Mouse (Mus musculus) heart, embryonic 16.5 days (tissue): ENCODE measurements around the gene Tbc1d10c. TPM values are rescaled to one million over a fixed set of nuclear protein-coding genes. Genes with fewer than 3 reads are reported as not detected.

Experiments used
- ATAC-seq: fragments of 200-750 bp; cut with Nextera tagmentation; replicated peaks from 2 replicates; pipeline ENCODE4 v1.8.0; 2017; ENCODE audit warnings: moderate number of reproducible peaks; ENCODE audit not compliant: insufficient read depth, low FRiP score; ENCODE audit errors: extremely low read depth
- H3K27ac ChIP-seq: fragments of 300-500 bp; sonication (generic); 2 replicates; pipeline ENCODE4 v1.5.1; 2014; ENCODE audit warnings: mild to moderate bottlenecking, low read length, control low read depth, moderate library complexity
- H3K27me3 ChIP-seq: fragments of 300-500 bp; sonication (generic); 2 replicates; pipeline ENCODE4 v1.6.1; 2014; ENCODE audit warnings: low read length, mixed read lengths; ENCODE audit not compliant: control insufficient read depth, insufficient read depth
- H3K36me3 ChIP-seq: fragments of 300-500 bp; sonication (generic); 2 replicates; pipeline ENCODE4 v1.6.1; 2014; ENCODE audit not compliant: control insufficient read depth, insufficient read depth
- H3K4me1 ChIP-seq: fragments of 300-500 bp; sonication (generic); 2 replicates; pipeline ENCODE4 v1.6.1; 2014; ENCODE audit warnings: low read length, mixed read lengths; ENCODE audit not compliant: control insufficient read depth, insufficient read depth
- H3K4me2 ChIP-seq: fragments of 300-500 bp; sonication (generic); 2 replicates; pipeline ENCODE4 v1.6.1; 2014; ENCODE audit warnings: low read depth, mild to moderate bottlenecking, control low read depth, low read length
- H3K4me3 ChIP-seq: fragments of 300-500 bp; sonication (generic); 2 replicates; pipeline ENCODE4 v1.5.1; 2014; ENCODE audit warnings: mild to moderate bottlenecking, control low read depth, low read length
- H3K9ac ChIP-seq: fragments of 300-500 bp; sonication (generic); 2 replicates; pipeline ENCODE4 v1.6.1; 2014; ENCODE audit warnings: low read length, control low read depth
- H3K9me3 ChIP-seq: fragments of 300-500 bp; sonication (generic); replicated peaks from 2 replicates; pipeline ENCODE4 v1.6.1; 2016; ENCODE audit warnings: low read length; ENCODE audit not compliant: control insufficient read depth
- WGBS: fragments of 180-500 bp; shearing (Covaris S2); extraction: QIAGEN DNeasy Blood & Tissue Kit; methylation state at CpG from one replicate; pipeline ENCODE4 v1.1.7; 2014; 5-methylcytosine and 5-hydroxymethylcytosine counted together
- polyA plus RNA-seq: library from polyadenylated mRNA; unstranded; fragments of >200 nt; fragmentation: Nextera tagmentation; extraction: Ambion mirVana; gene quantifications from 2 replicates; pipeline ENCODE4 v1.2.1, GENCODE M21; 2015

Gene Tbc1d10c
- polyA plus RNA-seq, 1 experiment from 2014 or later: 26.5 TPM

DNA sequence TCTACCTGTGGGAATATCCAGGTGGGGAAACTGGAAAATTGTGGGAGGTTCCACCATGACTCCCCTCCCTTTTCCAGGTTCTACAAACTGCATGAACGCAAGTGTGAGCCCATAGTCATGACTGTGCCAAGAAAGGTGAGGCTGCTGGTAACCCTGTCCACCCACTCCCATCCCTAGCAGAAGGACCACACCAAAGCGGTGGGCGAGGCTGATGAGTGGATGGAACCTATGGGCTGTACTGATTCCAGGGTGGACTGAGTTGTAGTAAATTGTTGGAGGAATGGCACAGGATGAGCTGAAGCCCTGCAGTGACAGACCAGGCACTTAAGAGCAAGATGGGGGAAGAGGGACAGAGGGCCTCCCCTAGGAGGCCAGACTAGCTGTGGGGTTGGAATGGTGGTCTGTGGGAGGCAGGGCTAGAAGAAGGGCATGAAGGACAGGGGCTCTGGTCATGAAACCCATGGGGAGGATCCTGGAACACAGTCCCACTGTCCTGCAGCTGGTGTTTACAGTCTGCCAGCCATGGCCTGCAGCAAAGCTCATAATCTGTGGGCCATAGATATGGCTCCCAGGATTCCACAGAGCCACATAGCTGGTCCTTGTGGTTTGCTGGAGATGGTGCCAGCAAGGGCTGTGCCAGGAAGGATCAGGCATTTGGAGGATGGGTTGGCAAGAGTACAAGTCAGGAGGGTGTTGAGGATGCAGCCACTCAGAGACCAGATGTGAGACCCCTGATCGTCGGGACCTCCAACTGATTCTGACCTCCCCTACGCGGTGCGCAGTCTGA lies 38.4 kb downstream of the Tbc1d10c start:
- no peaks in the 10 kb centered on the region for H3K27me3 ChIP-seq
- no peak overlapping the region for H3K27ac ChIP-seq
- peaks cover 12% of the 10 kb centered on the region for H3K4me1 ChIP-seq
- no peak overlapping the region for H3K9ac ChIP-seq
- no peaks in the 10 kb centered on the region for H3K9me3 ChIP-seq
- no peak overlapping the region for H3K4me3 ChIP-seq
- 87% methylated on average over 8 of the region's 8 CpGs for WGBS
- H3K4me2 ChIP-seq: no peak overlapping the region
- no peak for ATAC-seq
- H3K36me3 ChIP-seq: peaks cover 19% of the 10 kb centered on the region

DNA sequence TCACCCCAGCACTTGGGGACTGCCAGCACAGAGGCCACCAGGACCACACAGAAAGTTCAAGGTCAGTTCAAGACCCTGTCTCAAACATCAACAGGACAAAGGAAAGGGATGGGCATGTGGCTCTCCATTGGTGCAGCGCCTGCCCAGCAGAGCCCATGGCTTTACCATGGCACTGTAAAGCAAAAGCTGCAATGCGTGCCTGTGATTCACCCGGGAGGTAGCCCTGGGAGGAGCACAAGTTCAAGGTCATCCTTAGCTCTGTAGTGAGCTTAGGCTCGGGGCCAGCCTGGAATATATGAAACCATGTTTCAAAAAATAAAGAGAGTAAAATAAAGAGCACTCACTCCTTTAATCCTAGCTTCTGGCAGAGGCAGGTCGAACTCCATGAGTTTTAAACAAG lies 39.2 kb downstream of the Tbc1d10c start:
- H3K4me2 ChIP-seq: no peak overlapping the region
- peaks cover 14% of the 10 kb centered on the region for H3K36me3 ChIP-seq
- ATAC-seq: no peak
- H3K4me3 ChIP-seq: no peak overlapping the region
- no peak overlapping the region for H3K9ac ChIP-seq
- H3K27ac ChIP-seq: no peak overlapping the region
- H3K4me1 ChIP-seq: peaks cover 12% of the 10 kb centered on the region
- no peaks in the 10 kb centered on the region for H3K27me3 ChIP-seq
- 86% methylated on average over 5 of the region's 5 CpGs for WGBS
- no peaks in the 10 kb centered on the region for H3K9me3 ChIP-seq

DNA sequence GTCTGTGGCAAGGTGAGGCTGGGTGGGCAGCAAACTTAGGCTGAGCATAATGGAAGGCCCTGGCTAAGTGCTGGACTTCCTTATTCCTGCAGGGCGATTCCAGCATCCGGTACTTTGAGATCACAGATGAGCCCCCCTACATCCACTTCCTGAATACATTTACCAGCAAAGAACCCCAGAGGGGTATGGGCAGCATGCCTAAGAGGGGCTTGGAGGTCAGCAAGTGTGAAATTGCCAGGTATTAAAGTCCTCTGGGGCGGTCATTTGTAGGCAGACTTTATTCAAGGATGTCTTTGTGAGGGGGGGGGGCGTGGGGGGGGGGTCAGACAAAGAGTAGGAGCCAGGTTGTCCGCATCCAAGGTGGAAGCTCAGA lies 39.6 kb downstream of the Tbc1d10c start:
- H3K4me1 ChIP-seq: peaks cover 12% of the 10 kb centered on the region

DNA sequence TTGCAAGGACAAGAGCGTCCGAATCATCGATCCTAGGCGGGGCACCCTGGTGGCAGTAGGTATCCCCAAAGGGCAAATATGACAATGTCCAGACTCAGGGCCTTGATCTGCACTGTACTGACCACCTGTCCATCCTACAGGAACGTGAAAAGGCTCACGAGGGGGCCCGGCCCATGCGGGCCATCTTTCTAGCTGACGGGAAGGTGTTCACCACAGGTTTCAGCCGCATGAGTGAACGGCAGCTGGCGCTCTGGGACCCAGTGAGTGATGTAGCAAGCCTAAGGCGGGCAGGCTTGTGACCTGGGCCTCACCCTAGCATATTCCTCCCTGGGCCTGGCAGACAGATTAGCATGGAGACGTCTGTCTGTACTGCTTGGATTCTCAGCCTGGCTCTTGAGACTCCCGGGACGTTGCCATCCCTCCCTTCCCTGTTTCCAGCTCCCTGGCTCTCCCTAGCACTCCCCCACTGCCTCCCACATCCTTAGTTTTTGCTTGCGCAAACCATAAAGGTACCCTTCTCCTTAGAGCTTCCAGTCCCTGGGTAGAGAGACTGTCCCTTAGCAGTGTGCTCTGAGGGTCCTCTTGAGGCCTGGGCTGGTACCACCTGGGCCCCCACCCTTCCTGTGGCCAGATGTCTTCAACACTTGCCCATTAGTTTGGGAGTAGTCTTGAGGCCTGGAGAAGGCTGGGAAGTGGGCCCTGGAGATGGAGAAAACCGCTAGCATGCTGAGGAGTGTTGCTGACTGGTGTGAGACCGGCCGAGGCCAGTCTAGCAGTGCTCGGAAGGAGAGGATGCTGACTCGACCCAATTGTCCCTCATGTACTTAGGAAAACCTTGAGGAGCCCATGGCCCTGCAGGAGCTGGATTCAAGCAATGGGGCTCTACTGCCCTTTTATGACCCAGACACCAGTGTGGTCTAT lies 40.3 kb downstream of the Tbc1d10c start:
- Histone ChIP-seq H3K27ac (no peak overlapping the region), H3K9me3 (no peaks in the 10 kb centered on the region; the same call in 1 of the 2 replicates), H3K4me1 (peaks cover 12% of the 10 kb centered on the region), H3K36me3 (peaks cover 12% of the 10 kb centered on the region), H3K27me3 (no peaks in the 10 kb centered on the region), H3K4me2 (no peak overlapping the region), H3K4me3 (no peak overlapping the region), H3K9ac (no peak overlapping the region)
- no peak for ATAC-seq
- WGBS: 86% methylated on average over 22 of the region's 22 CpGs

More for the DNA sequence above, 39.6 kb downstream of the Tbc1d10c start:
- no peaks in the 10 kb centered on the region for H3K27me3 ChIP-seq
- peaks cover 12% of the 10 kb centered on the region for H3K36me3 ChIP-seq
- WGBS: 92% methylated on average over 4 of the region's 5 CpGs
- no peak overlapping the region for H3K27ac ChIP-seq
- H3K4me2 ChIP-seq: no peak overlapping the region
- ATAC-seq: no peak
- H3K9ac ChIP-seq: no peak overlapping the region
- H3K4me3 ChIP-seq: no peak overlapping the region
- H3K9me3 ChIP-seq: no peaks in the 10 kb centered on the region

DNA sequence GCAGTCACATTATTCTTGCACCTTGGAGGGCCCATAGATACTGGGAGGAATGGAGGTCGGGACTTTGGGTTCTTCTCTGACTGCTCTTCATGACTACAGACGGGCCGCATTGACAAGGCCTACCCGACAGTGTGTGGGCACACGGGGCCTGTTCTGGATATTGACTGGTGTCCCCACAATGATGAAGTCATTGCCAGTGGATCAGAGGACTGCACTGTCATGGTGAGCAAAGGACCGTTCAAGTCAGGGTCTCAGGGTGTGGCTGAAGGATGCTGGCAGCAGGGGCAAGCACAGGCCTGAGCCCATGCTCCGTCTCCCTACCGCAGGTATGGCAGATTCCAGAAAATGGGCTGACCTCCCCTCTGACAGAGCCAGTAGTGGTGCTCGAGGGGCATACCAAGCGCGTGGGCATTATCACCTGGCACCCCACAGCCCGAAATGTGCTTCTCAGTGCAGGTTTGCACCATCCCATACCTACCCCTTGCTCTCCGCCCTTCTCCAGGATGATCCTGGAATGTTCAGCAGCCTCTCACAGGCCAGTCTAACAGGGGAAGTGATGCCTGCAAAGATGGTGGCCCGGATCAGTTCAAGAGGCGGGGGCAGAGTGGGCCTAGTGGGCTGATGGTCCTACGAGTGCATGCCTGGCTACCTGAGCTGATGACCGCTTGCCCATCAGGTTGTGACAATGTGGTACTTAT lies 41.2 kb downstream of the Tbc1d10c start:
- no peak for ATAC-seq
- WGBS: 87% methylated on average over 17 of the region's 17 CpGs
- Histone ChIP-seq H3K36me3 (peaks cover 12% of the 10 kb centered on the region), H3K4me3 (peak overlapping the region; percentile 83), H3K27ac (no peak overlapping the region), H3K4me1 (peaks cover 12% of the 10 kb centered on the region), H3K9me3 (no peaks in the 10 kb centered on the region; the same call in 1 of the 2 replicates), H3K27me3 (no peaks in the 10 kb centered on the region), H3K4me2 (peak overlapping the region; percentile 76), H3K9ac (no peak overlapping the region)

DNA sequence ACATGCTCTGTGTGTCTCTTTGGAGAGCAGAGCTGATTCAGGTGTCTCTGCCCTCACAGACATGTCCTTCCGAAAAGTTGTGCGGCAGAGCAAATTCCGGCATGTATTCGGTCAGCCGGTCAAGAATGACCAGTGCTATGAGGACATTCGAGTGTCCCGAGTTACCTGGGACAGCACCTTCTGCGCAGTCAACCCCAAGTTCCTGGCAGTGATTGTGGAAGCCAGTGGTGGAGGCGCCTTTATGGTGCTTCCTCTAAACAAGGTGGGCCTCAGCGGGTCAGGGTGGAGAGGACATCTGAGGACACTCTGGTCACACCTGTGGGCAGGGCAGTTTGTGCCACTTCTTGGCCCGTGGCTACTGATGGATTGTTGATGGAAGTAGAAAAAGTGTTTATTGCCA lies 41.8 kb downstream of the Tbc1d10c start:
- H3K27ac ChIP-seq: peak overlapping the region; percentile 82; the same call in 1 of the 2 replicates
- no peaks in the 10 kb centered on the region; the same call in 1 of the 2 replicates for H3K9me3 ChIP-seq
- H3K4me3 ChIP-seq: peak overlapping the region; percentile 83
- peak overlapping the region; percentile 76 for H3K4me2 ChIP-seq
- 80% methylated on average over 11 of the region's 11 CpGs for WGBS
- H3K4me1 ChIP-seq: peaks cover 12% of the 10 kb centered on the region
- H3K27me3 ChIP-seq: no peaks in the 10 kb centered on the region
- H3K9ac ChIP-seq: peak overlapping the region; percentile 95
- peaks cover 12% of the 10 kb centered on the region for H3K36me3 ChIP-seq
- no peak for ATAC-seq

DNA sequence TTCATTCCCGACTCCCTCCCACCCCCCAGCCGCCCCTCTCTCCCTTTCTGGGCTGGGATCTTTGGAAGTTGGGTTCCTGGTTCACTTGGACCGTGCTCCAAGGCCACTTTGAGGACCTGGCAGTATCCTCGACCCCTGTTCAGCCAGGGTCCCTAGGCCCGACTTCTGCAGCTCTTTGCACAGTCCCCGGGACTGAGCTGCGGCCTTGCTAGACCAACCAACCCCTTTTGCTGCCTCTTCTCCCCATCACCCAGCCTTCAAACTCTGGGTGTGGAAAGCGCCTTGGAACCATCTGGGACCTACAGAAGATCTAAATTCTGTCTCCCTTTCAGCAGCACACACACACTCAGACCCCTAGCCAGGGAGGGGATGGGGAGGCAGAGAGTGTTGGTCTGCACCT lies 42.3 kb downstream of the Tbc1d10c start:
- Histone ChIP-seq H3K9ac (peak overlapping the region; percentile 95), H3K27ac (peak overlapping the region; percentile 82), H3K9me3 (no peaks in the 10 kb centered on the region; the same call in 1 of the 2 replicates), H3K4me1 (peaks cover 12% of the 10 kb centered on the region), H3K4me3 (peak overlapping the region; percentile 83), H3K36me3 (peaks cover 12% of the 10 kb centered on the region), H3K4me2 (peak overlapping the region; percentile 76), H3K27me3 (no peaks in the 10 kb centered on the region)
- peak; percentile 21; the same call in 1 of the 2 replicates for ATAC-seq
- WGBS: 2% methylated on average over 7 of the region's 8 CpGs

DNA sequence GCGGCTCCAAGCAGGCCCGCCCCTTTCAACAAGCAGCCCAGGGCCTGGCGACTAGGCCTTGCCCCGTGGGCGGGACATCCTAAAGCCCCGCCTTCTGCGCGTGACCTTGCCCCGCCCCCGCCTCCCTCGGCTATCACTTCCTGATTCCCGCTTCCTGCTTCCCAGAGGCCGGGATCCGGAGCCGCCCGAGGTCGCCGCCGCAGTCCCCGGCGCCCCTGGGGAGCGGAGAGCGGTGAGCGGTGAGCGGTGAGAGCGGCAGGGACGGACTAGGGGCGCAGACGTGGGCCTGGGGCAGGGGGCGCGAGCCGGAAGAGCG lies 42.6 kb downstream of the Tbc1d10c start, which contains the start of gene Coro1b:
TSS of gene Coro1b (plus strand) at position 129 of the 316 bp plus-strand sequence.
- Histone ChIP-seq H3K27me3 (no peaks in the 10 kb centered on the region), H3K27ac (peak within 1 kb of the TSS; percentile 82), H3K9me3 (no peaks in the 10 kb centered on the region; the same call in 1 of the 2 replicates), H3K36me3 (peaks cover 12% of the 10 kb centered on the region), H3K4me1 (peaks cover 12% of the 10 kb centered on the region), H3K9ac (peak within 1 kb of the TSS; percentile 95), H3K4me2 (peak within 1 kb of the TSS; percentile 76), H3K4me3 (peak within 1 kb of the TSS; percentile 83)
- under 1% methylated on average over 33 of the region's 33 CpGs for WGBS
- ATAC-seq: peak; percentile 94
